ENCODE assay signal across 19 mouse cellular contexts in genomic region chr16:37698767-37699166, GRCm38 (mm10). TPM values are rescaled to one million over a fixed set of nuclear protein-coding genes. Genes with fewer than 3 reads are reported as not detected.
DNase-seq lines count a peak whose midpoint lies in the region; ATAC-seq and TF ChIP-seq lines count a peak whose summit lies in the region.
"Had no signal": no experiment of that assay in that cellular context is flagged by ENCODE, and none has a peak within 500 bp of the region (broad histone marks: within the 10 kb centered on the region; RNA-seq: fewer than 3 reads in every experiment).

No protein-coding gene starts in this region.

- TF ChIP-seq EP300 in stomach, postnatal 0 days (optimal IDR thresholded peaks at IDR 0.05), result no peak

- no peaks in the 10 kb centered on the region for H3K27me3 ChIP-seq in forebrain, postnatal 0 days (ENCODE audit: insufficient read depth, low read length)
- no peaks in the 10 kb centered on the region for H3K27me3 ChIP-seq in forebrain, embryonic 10.5 days (ENCODE audit: poor library complexity, severe bottlenecking)
- H3K27me3 ChIP-seq in midbrain, postnatal 0 days (ENCODE audit: insufficient read depth, low read length), result no peaks in the 10 kb centered on the region
- no peaks in the 10 kb centered on the region for H3K27me3 ChIP-seq in midbrain, embryonic 10.5 days (ENCODE audit: low read depth, poor library complexity, severe bottlenecking)
- H3K27me3 ChIP-seq in stomach, postnatal 0 days (ENCODE audit: control insufficient read depth, insufficient read depth, low read length), result no peaks in the 10 kb centered on the region
- H3K27me3 ChIP-seq: forebrain, embryonic 13.5 days; heart, embryonic 15.5 days; liver, embryonic 13.5 days had no signal

- H3K27ac ChIP-seq in forebrain, postnatal 0 days (ENCODE audit: low read depth, low read length), result no peak overlapping the region
- no peak overlapping the region for H3K27ac ChIP-seq in forebrain, embryonic 10.5 days
- H3K27ac ChIP-seq in layer of hippocampus, adult 2 months, result no peak overlapping the region
- no peak overlapping the region for H3K27ac ChIP-seq in midbrain, postnatal 0 days (ENCODE audit: low read depth, low read length)
- H3K27ac ChIP-seq in midbrain, embryonic 10.5 days (replicated peaks), result no peak overlapping the region
- H3K27ac ChIP-seq in stomach, postnatal 0 days (replicated peaks), result no peak overlapping the region
- H3K27ac ChIP-seq: forebrain, embryonic 13.5 days; heart, embryonic 15.5 days; liver, embryonic 13.5 days; macrophage had no signal

- no peak for ATAC-seq in forebrain, postnatal 0 days
- no peak for ATAC-seq in midbrain, postnatal 0 days (ENCODE audit: low FRiP score)
- no peak for ATAC-seq in stomach, postnatal 0 days (ENCODE audit: low FRiP score, low TSS enrichment)
- ATAC-seq: forebrain, embryonic 13.5 days had no signal

- 97% methylated on average over 6 of the region's 6 CpGs for WGBS in forebrain, postnatal 0 days
- WGBS in forebrain, embryonic 10.5 days, result 90% methylated on average over 6 of the region's 6 CpGs
- WGBS in midbrain, postnatal 0 days, result 96% methylated on average over 6 of the region's 6 CpGs
- 96% methylated on average over 6 of the region's 6 CpGs for WGBS in midbrain, embryonic 10.5 days
- 99% methylated on average over 6 of the region's 6 CpGs for WGBS in stomach, postnatal 0 days

- H3K4me1 ChIP-seq in forebrain, postnatal 0 days (ENCODE audit: insufficient read depth), result no peaks in the 10 kb centered on the region
- no peaks in the 10 kb centered on the region for H3K4me1 ChIP-seq in forebrain, embryonic 10.5 days
- no peaks in the 10 kb centered on the region for H3K4me1 ChIP-seq in midbrain, postnatal 0 days (ENCODE audit: insufficient read depth, low read length)
- no peaks in the 10 kb centered on the region for H3K4me1 ChIP-seq in midbrain, embryonic 10.5 days
- no peaks in the 10 kb centered on the region for H3K4me1 ChIP-seq in stomach, postnatal 0 days (replicated peaks; ENCODE audit: control insufficient read depth, insufficient read depth)
- H3K4me1 ChIP-seq: forebrain, embryonic 13.5 days; liver, embryonic 13.5 days had no signal

- TF ChIP-seq CTCF in forebrain, postnatal 0 days (IDR thresholded peaks at IDR 0.05; ENCODE audit: low read depth), result peak; percentile 29
- peak; percentile 33; the same call in 1 of the 2 replicates for TF ChIP-seq CTCF in layer of hippocampus, adult 2 months (conservative IDR thresholded peaks at IDR 0.05)
- peak; percentile 39 for TF ChIP-seq CTCF in midbrain, postnatal 0 days (IDR thresholded peaks at IDR 0.05)
- peak; percentile 44 for TF ChIP-seq CTCF in stomach, postnatal 0 days (IDR thresholded peaks at IDR 0.05; ENCODE audit: low read depth)

- H3K36me3 ChIP-seq in forebrain, postnatal 0 days (ENCODE audit: insufficient read depth), result no peaks in the 10 kb centered on the region
- no peaks in the 10 kb centered on the region for H3K36me3 ChIP-seq in forebrain, embryonic 10.5 days (replicated peaks)
- no peaks in the 10 kb centered on the region for H3K36me3 ChIP-seq in midbrain, postnatal 0 days (ENCODE audit: insufficient read depth, low read length)
- no peaks in the 10 kb centered on the region for H3K36me3 ChIP-seq in midbrain, embryonic 10.5 days
- no peaks in the 10 kb centered on the region for H3K36me3 ChIP-seq in stomach, postnatal 0 days (ENCODE audit: control insufficient read depth, insufficient read depth, low read length)
- H3K36me3 ChIP-seq: G1E; heart, embryonic 15.5 days; liver, embryonic 13.5 days had no signal

- H3K4me3 ChIP-seq in forebrain, postnatal 0 days (ENCODE audit: low read depth, low read length), result no peak overlapping the region
- no peak overlapping the region for H3K4me3 ChIP-seq in forebrain, embryonic 10.5 days
- H3K4me3 ChIP-seq in layer of hippocampus, adult 2 months, result no peak overlapping the region
- H3K4me3 ChIP-seq in midbrain, postnatal 0 days (ENCODE audit: low read depth, low read length), result no peak overlapping the region
- no peak overlapping the region for H3K4me3 ChIP-seq in midbrain, embryonic 10.5 days
- no peak overlapping the region for H3K4me3 ChIP-seq in stomach, postnatal 0 days (ENCODE audit: low read depth, low read length)
- H3K4me3 ChIP-seq: forebrain, embryonic 13.5 days; heart, embryonic 15.5 days; liver, embryonic 13.5 days had no signal

- DNase-seq in forebrain, postnatal 0 days, result no peak
- DNase-seq in forebrain, embryonic 10.5 days (ENCODE audit: extremely low spot score, low spot score), result no peak
- peak in 1 of 2 experiments; percentile 3 for DNase-seq in layer of hippocampus, adult 2 months (ENCODE audit: low spot score in 2 of 2)
- no peak for DNase-seq in layer of hippocampus, postnatal 10 days (ENCODE audit: low spot score in 2 of 2)
- no peak for DNase-seq in midbrain, postnatal 0 days (ENCODE audit: low spot score)
- DNase-seq in midbrain, embryonic 10.5 days (ENCODE audit: low spot score), result no peak
- no peak for DNase-seq in stomach, postnatal 0 days (ENCODE audit: low spot score)
- DNase-seq in thymus, postnatal 14 days, result no peak
- DNase-seq: adrenal gland, adult 2 months; cerebellum, adult 11 months; liver, embryonic 13.5 days; midbrain, embryonic 14.5 days; retina, postnatal 1 day; right cerebral cortex, postnatal 4 days; thymus, adult 18-20 months had no signal

- H3K9ac ChIP-seq in forebrain, postnatal 0 days, result no peak overlapping the region
- no peak overlapping the region for H3K9ac ChIP-seq in midbrain, postnatal 0 days (replicated peaks; ENCODE audit: low read length, poor library complexity, severe bottlenecking)
- no peak overlapping the region for H3K9ac ChIP-seq in stomach, postnatal 0 days (ENCODE audit: low read length)
- H3K9ac ChIP-seq: forebrain, embryonic 13.5 days; heart, embryonic 15.5 days; liver, embryonic 13.5 days had no signal

- no peak overlapping the region for H3K4me2 ChIP-seq in forebrain, postnatal 0 days (ENCODE audit: low read depth)
- no peak overlapping the region for H3K4me2 ChIP-seq in midbrain, postnatal 0 days (ENCODE audit: low read depth, low read length, poor library complexity, severe bottlenecking)
- H3K4me2 ChIP-seq in stomach, postnatal 0 days (replicated peaks; ENCODE audit: low read depth), result no peak overlapping the region
- H3K4me2 ChIP-seq: forebrain, embryonic 13.5 days; heart, embryonic 15.5 days; liver, embryonic 13.5 days had no signal

- H3K9me3 ChIP-seq in forebrain, postnatal 0 days (ENCODE audit: low read length), result no peaks in the 10 kb centered on the region
- H3K9me3 ChIP-seq in forebrain, embryonic 10.5 days, result peaks cover 5% of the 10 kb centered on the region; the same call in 1 of the 2 replicates
- H3K9me3 ChIP-seq in midbrain, postnatal 0 days (ENCODE audit: low read length), result no peaks in the 10 kb centered on the region
- peaks cover 3% of the 10 kb centered on the region; the same call in 1 of the 2 replicates for H3K9me3 ChIP-seq in midbrain, embryonic 10.5 days (replicated peaks)
- H3K9me3 ChIP-seq in stomach, postnatal 0 days (ENCODE audit: control insufficient read depth, low read length), result no peaks in the 10 kb centered on the region
- H3K9me3 ChIP-seq: forebrain, embryonic 13.5 days; heart, embryonic 15.5 days had no signal

RNA-seq across cellular contexts. Expression of gene Ndufb4, which starts 44.5 kb away (rescaled TPM):
- total RNA-seq in forebrain, postnatal 0 days (2014; rRNA removed), result 33.9 and 49.3 TPM in 2 replicates
- polyA plus RNA-seq in forebrain, postnatal 0 days (2015; fragmentation: Nextera tagmentation; extraction: Ambion mirVana), result 79.1 and 117 TPM in 2 replicates
- polyA plus RNA-seq in forebrain, embryonic 10.5 days (2016; fragmentation: Nextera tagmentation; extraction: Ambion mirVana), result 44.8 and 47.6 TPM in 2 replicates
- 10 to 100 TPM; 83.1 to 94.7 TPM for total RNA-seq in layer of hippocampus, adult 2 months (2021)
- total RNA-seq in layer of hippocampus, postnatal 10 days (2021), result 10 to 100 TPM; 52.8 to 88.1 TPM
- total RNA-seq in midbrain, postnatal 0 days (2014; rRNA removed), result 32.3 and 39.6 TPM in 2 replicates
- polyA plus RNA-seq in midbrain, postnatal 0 days (2015; fragmentation: Nextera tagmentation; extraction: Ambion mirVana), result 86.9 and 90.7 TPM in 2 replicates
- 46.2 and 50.9 TPM in 2 replicates for polyA plus RNA-seq in midbrain, embryonic 10.5 days (2016; fragmentation: Nextera tagmentation; extraction: Ambion mirVana)
- 101 and 119 TPM in 2 replicates for polyA plus RNA-seq in stomach, postnatal 0 days (2015; fragmentation: Nextera tagmentation; extraction: Ambion mirVana)
